Mouse (Mus musculus): ENCODE results near the gene Uqcr10.

Gene Uqcr10

GRCm38 (mm10) chr11:4671736-4672135 is 32.4 kb downstream of the Uqcr10 start:
- no peak for DNase-seq

GRCm38 (mm10) chr11:4662496-4662878 is 41.7 kb downstream of the Uqcr10 start:
- no peak for DNase-seq

GRCm38 (mm10) chr11:4661871-4662495 is 42.2 kb downstream of the Uqcr10 start:
- DNase-seq: no peak

GRCm38 (mm10) chr11:4661324-4661723 is 42.8 kb downstream of the Uqcr10 start:
- DNase-seq: no peak

- DNase-seq: no peak
Measured at GRCm38 (mm10) chr11:4660309-4661025, 43.7 kb downstream of the Uqcr10 start.

- DNase-seq: no peak
Measured at GRCm38 (mm10) chr11:4659818-4660217, 44.3 kb downstream of the Uqcr10 start.

All from B cell, adult 2 months (primary cell).